Mouse (Mus musculus): ENCODE results near the gene R3hcc1l.

Gene R3hcc1l

DNA sequence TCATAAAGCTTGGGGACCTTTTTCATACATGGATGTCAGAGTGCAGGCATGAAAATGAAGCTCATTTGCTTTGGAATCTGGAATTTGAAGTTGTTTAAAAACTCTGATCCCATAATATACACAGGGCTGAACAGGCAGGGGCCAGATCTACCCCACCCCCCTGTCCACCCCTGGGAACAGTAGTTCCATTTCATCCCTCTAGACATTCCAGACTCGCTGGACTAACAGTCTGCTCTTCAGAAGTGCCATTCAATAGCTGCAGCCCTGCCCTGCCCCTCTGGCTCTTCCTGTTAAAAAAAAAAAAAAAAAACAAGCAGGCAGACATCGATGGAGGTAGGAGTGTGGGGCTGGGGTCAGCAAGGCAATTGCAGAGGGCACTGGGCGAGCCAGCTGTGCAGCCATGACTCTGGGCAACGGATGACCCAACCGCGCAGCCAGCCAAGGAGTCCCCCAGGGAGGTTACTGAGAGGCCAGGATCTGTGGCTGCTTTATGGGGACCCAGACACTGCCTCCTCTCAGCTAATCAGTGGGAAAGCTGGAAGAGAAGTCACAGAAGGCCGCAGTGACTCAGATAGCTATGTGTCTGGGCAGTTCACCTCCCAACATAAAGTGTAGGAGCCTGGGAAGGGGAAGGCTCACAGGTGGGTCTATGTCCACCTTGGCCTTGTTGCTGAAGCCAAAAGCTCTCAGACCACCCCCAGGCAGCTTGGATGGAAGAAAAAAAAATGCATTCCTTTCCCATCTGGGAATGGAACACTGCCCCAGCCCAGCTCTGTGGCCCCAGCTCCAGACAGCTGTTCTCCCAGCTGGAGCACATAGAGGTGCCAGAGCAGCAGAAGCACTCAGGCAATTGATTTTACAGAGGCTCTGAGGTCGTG is 120.3 kb downstream of the R3hcc1l start:
- H3K4me1 ChIP-seq (replicated peaks; ENCODE audit: low read depth, low read length), result peaks cover 7% of the 10 kb centered on the region; the same call in 1 of the 2 replicates
- no peaks in the 10 kb centered on the region for H3K9me3 ChIP-seq (ENCODE audit: low read length)
- peaks cover 28% of the 10 kb centered on the region for H3K27me3 ChIP-seq (ENCODE audit: insufficient read depth, low read length)
- no peaks in the 10 kb centered on the region for H3K36me3 ChIP-seq (ENCODE audit: insufficient read depth, low read length)
- TF ChIP-seq CTCF (conservative IDR thresholded peaks at IDR 0.05; ENCODE audit: low read length), result no peak
- no peak for TF ChIP-seq NANOG (IDR thresholded peaks at IDR 0.05; ENCODE audit: borderline replicate concordance, low read length)
- TF ChIP-seq POU5F1 (IDR thresholded peaks at IDR 0.05; ENCODE audit: borderline replicate concordance, low read length), result no peak
- no peak overlapping the region for H3K4me3 ChIP-seq (replicated peaks; ENCODE audit: low read length)

DNA sequence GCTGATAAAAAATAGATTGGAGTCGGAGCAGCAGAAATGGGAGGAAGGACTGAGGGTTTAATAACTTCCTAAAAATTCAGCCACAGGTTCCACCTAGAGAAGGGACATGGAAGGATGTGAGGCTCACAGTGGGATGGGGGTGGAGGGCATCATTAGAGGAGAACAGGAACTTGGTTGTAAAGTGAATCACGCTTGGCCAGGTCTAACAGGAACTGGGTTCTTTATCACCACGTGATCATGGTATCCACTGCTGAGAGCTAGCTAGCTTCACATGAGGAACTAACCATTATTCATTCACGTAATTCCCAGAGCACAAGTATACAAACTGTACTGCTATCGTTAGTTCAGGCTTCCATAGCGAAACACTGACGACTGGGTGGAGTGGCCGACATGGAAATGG is 121.0 kb downstream of the R3hcc1l start:
- Histone ChIP-seq H3K4me1 (replicated peaks; ENCODE audit: low read depth, low read length) (peaks cover 7% of the 10 kb centered on the region; the same call in 1 of the 2 replicates), H3K36me3 (ENCODE audit: insufficient read depth, low read length) (no peaks in the 10 kb centered on the region), H3K4me3 (replicated peaks; ENCODE audit: low read length) (no peak overlapping the region), H3K27me3 (ENCODE audit: insufficient read depth, low read length) (peaks cover 21% of the 10 kb centered on the region), H3K9me3 (ENCODE audit: low read length) (no peaks in the 10 kb centered on the region)
- no peak for TF ChIP-seq POU5F1 (IDR thresholded peaks at IDR 0.05; ENCODE audit: borderline replicate concordance, low read length)
- no peak for TF ChIP-seq NANOG (IDR thresholded peaks at IDR 0.05; ENCODE audit: borderline replicate concordance, low read length)
- TF ChIP-seq CTCF (conservative IDR thresholded peaks at IDR 0.05; ENCODE audit: low read length), result no peak

DNA sequence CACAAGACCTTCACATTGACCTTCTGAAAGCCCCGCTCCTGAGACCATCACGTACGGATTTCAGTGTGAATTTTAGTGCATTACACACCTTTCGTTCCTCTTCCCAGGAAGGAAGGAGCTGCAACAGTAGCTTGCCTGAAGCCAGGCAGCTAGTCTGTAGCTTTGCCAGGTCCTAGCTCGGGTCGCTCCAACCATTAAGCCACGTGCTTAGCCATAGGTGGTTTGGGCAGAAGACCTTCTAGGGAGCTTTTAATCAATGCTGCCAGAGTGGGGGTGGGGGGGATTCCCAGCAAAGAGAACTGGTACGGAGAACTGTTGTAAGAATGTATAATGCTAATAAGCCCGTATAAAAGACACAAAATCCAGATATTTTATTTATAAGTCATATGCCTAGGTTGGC is 121.7 kb downstream of the R3hcc1l start:
- no peaks in the 10 kb centered on the region for H3K9me3 ChIP-seq (ENCODE audit: low read length)
- H3K36me3 ChIP-seq (ENCODE audit: insufficient read depth, low read length), result no peaks in the 10 kb centered on the region
- no peak for TF ChIP-seq NANOG (IDR thresholded peaks at IDR 0.05; ENCODE audit: borderline replicate concordance, low read length)
- TF ChIP-seq CTCF (conservative IDR thresholded peaks at IDR 0.05; ENCODE audit: low read length), result no peak
- TF ChIP-seq POU5F1 (IDR thresholded peaks at IDR 0.05; ENCODE audit: borderline replicate concordance, low read length), result no peak
- peaks cover 7% of the 10 kb centered on the region; the same call in 1 of the 2 replicates for H3K4me1 ChIP-seq (replicated peaks; ENCODE audit: low read depth, low read length)
- H3K4me3 ChIP-seq (replicated peaks; ENCODE audit: low read length), result no peak overlapping the region
- peaks cover 17% of the 10 kb centered on the region for H3K27me3 ChIP-seq (ENCODE audit: insufficient read depth, low read length)
